Mouse (Mus musculus) spleen, embryonic (tissue): ENCODE measurements around the gene Pcmtd2.
"Not testable (repeated sequence)": the region's sequence is repeated elsewhere in the genome, so short reads cannot be mapped to it uniquely, and the experiment has no call there.

Source experiments
- CTCF ChIA-PET: fragments of 350-600 bp; sonication (Branson Sonifier 250); formaldehyde crosslinking; loops from one replicate; lab custom pipeline; 2022; lab: Charles Lee

Gene Pcmtd2

GRCm38 (mm10) chr2:181837372-181838292 is at the start of gene Pcmtd2:
TSS of gene Pcmtd2 (plus strand) at chr2:181837854.
- CTCF ChIA-PET = no interaction called here

- CTCF ChIA-PET = no interaction called here
Measured at GRCm38 (mm10) chr2:181789396-181789795, 48.3 kb upstream of the Pcmtd2 start.

- CTCF ChIA-PET = not testable (repeated sequence)
Measured at GRCm38 (mm10) chr2:181793186-181793585, 44.5 kb upstream of the Pcmtd2 start.

GRCm38 (mm10) chr2:181795641-181796130 is 42.0 kb upstream of the Pcmtd2 start:
- CTCF ChIA-PET = no interaction called here

- CTCF ChIA-PET = no interaction called here
Measured at GRCm38 (mm10) chr2:181797672-181798071, 40.0 kb upstream of the Pcmtd2 start.

GRCm38 (mm10) chr2:181829032-181829650 is 8.5 kb upstream of the Pcmtd2 start:
- CTCF ChIA-PET = no interaction called here

- CTCF ChIA-PET = no interaction called here
Measured at GRCm38 (mm10) chr2:181832745-181833144, 4.9 kb upstream of the Pcmtd2 start.

GRCm38 (mm10) chr2:181838293-181838680 is 633 bp downstream of the Pcmtd2 start:
- CTCF ChIA-PET = no interaction called here

- CTCF ChIA-PET = no interaction called here
Measured at GRCm38 (mm10) chr2:181845709-181846394, 8.2 kb downstream of the Pcmtd2 start.

- CTCF ChIA-PET = no interaction called here
Measured at GRCm38 (mm10) chr2:181863791-181864535, 26.3 kb downstream of the Pcmtd2 start, which contains the start of gene Polr3k. TSS of gene Polr3k (plus strand) at chr2:181864337.

GRCm38 (mm10) chr2:181864536-181864860 is 26.8 kb downstream of the Pcmtd2 start:
- CTCF ChIA-PET = no interaction called here

- CTCF ChIA-PET = no interaction called here
Measured at GRCm38 (mm10) chr2:181866931-181867330, 29.3 kb downstream of the Pcmtd2 start.

GRCm38 (mm10) chr2:181871039-181871438 is 33.4 kb downstream of the Pcmtd2 start:
- CTCF ChIA-PET = no interaction called here

GRCm38 (mm10) chr2:181878903-181879302 is 41.2 kb downstream of the Pcmtd2 start:
- CTCF ChIA-PET = no interaction called here

- CTCF ChIA-PET = no interaction called here
Measured at GRCm38 (mm10) chr2:181883022-181883749, 45.5 kb downstream of the Pcmtd2 start.
